Mouse (Mus musculus) right cerebral cortex, adult 18-20 months (tissue): ENCODE measurements around the gene Cd9.

Source experiments
- DNase-seq: peaks from one replicate; pipeline ENCODE4 v3.0.0; 2022; ENCODE audit warnings: mixed read lengths

Cd9 gene

GRCm38 (mm10) chr6:125473321-125473721, 21.3 kb downstream of the Cd9 start:
- no peak for DNase-seq

- DNase-seq: no peak
Measured at GRCm38 (mm10) chr6:125471921-125472320, 22.7 kb downstream of the Cd9 start.

GRCm38 (mm10) chr6:125471326-125471725, 23.3 kb downstream of the Cd9 start:
- no peak for DNase-seq

GRCm38 (mm10) chr6:125470616-125471015, 24.0 kb downstream of the Cd9 start:
- DNase-seq: no peak

- no peak for DNase-seq
Measured at GRCm38 (mm10) chr6:125469222-125469621, 25.4 kb downstream of the Cd9 start.

GRCm38 (mm10) chr6:125468179-125468960, 26.2 kb downstream of the Cd9 start:
- no peak for DNase-seq

- DNase-seq: peak; percentile 75
Measured at GRCm38 (mm10) chr6:125467301-125467715, 27.3 kb downstream of the Cd9 start.

GRCm38 (mm10) chr6:125462312-125462711, 32.3 kb downstream of the Cd9 start:
- DNase-seq: no peak

- no peak for DNase-seq
Measured at GRCm38 (mm10) chr6:125461788-125462187, 32.8 kb downstream of the Cd9 start.

- DNase-seq: no peak
Measured at GRCm38 (mm10) chr6:125461325-125461724, 33.3 kb downstream of the Cd9 start.

GRCm38 (mm10) chr6:125460589-125460988, 34.0 kb downstream of the Cd9 start:
- no peak for DNase-seq

- no peak for DNase-seq
Measured at GRCm38 (mm10) chr6:125459903-125460302, 34.7 kb downstream of the Cd9 start.

GRCm38 (mm10) chr6:125455806-125456520, 38.6 kb downstream of the Cd9 start:
- DNase-seq: no peak

- no peak for DNase-seq
Measured at GRCm38 (mm10) chr6:125454731-125455130, 39.9 kb downstream of the Cd9 start.

- no peak for DNase-seq
Measured at GRCm38 (mm10) chr6:125454299-125454698, 40.3 kb downstream of the Cd9 start.

- DNase-seq: no peak
Measured at GRCm38 (mm10) chr6:125447660-125448059, 46.9 kb downstream of the Cd9 start.

- DNase-seq: no peak
Measured at GRCm38 (mm10) chr6:125447205-125447604, 47.4 kb downstream of the Cd9 start.

- no peak for DNase-seq
Measured at GRCm38 (mm10) chr6:125445381-125445780, 49.2 kb downstream of the Cd9 start.

- DNase-seq: no peak
Measured at GRCm38 (mm10) chr6:125442591-125442990, 52.0 kb downstream of the Cd9 start.

GRCm38 (mm10) chr6:125436753-125437152, 57.8 kb downstream of the Cd9 start:
- DNase-seq: no peak

GRCm38 (mm10) chr6:125434735-125435518, 59.7 kb downstream of the Cd9 start:
- DNase-seq: no peak

- DNase-seq: no peak
Measured at GRCm38 (mm10) chr6:125433704-125434447, 60.7 kb downstream of the Cd9 start.

- DNase-seq: no peak
Measured at GRCm38 (mm10) chr6:125433257-125433656, 61.3 kb downstream of the Cd9 start.
